Mouse (Mus musculus) erythroblast, adult 5-6 weeks (primary cell): ENCODE results near the gene D930048N14Rik. TPM values are rescaled to one million over a fixed set of nuclear protein-coding genes. Genes with fewer than 3 reads are reported as not detected.
"Not testable (repeated sequence)": the region's sequence is repeated elsewhere in the genome, so short reads cannot be mapped to it uniquely, and the experiment has no call there.

Experiments
- ATAC-seq: replicated peaks from 2 replicates; pipeline ENCODE4 v1.8.0; 2016; ENCODE audit warnings: moderate number of reproducible peaks, mild to moderate bottlenecking, moderate TSS enrichment, inconsistent platforms; ENCODE audit not compliant: poor library complexity, low FRiP score, severe bottlenecking
- total RNA-seq, 2 experiments: library from RNA; stranded (forward) in 1 of 2; stranded (reverse) in 1 of 2; fragments of 150-400 nt in 1 of 2; fragments of 200-764, 138-1000 nt in 1 of 2; gene quantifications; 2 replicates each; pipeline versions ENCODE4 v1.2.3 to v1.2.4; 2015 to 2017; ENCODE audit warnings: low replicate concordance in 2 of 2

D930048N14Rik gene
- total RNA-seq, 2 experiments from 2014 or later = not detected

DNA sequence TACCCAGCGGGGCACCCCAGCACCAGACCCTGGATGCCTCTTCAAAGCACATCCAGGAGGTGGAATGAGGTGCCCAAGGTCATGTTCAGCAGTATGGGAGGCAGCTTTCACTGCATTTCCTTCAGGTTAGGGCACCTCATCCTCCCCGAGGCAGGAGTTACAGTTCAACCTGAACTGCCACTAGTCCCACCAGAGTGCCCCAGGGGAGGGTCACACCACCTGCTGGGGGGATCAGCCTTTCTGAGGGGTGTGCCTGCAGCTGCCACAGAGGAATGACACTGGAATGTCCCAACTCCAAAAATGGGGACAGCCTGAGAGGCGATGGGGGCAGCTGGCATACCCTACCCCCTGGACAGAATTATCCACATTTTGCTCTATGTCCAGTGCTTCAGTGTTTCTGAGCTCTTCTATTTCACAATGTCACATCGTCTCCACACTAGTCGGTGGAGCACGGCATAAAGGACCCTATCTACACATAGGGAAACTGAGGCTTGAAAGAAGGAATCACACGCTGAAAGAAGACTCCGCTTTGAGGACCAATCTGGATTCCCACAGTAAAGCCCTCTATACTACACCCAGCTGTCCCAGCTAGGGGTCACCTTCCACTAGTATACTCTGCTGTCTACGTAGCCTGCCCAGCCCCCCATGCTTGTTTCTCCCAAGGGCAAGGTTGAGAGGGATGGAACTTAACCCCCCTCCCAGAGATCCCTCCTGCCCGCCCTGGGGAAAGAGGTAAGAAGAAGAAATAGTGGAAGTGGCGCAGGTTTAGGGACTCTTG, 1.5 kb upstream of the D930048N14Rik start:
- no peak for ATAC-seq

DNA sequence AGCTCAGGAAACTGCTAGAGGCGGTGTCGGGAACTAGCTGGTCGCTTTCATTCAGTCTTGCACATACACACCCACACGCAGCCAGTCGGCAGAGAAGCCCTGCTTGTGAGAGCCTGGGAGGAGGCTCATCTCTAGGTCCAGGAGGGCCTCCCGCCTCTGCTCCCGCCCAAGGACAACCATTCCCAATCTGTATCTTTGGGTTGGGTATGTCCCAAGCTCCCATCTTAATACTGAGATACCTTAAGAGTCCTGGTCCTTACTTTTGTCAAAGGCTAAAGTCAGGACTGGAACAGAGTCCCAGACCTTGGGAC, 910 bp upstream of the D930048N14Rik start:
- ATAC-seq = no peak

GRCm38 (mm10) chr11:51650261-51650660, 493 bp upstream of the D930048N14Rik start:
- no peak for ATAC-seq

GRCm38 (mm10) chr11:51652889-51653418, 2.2 kb downstream of the D930048N14Rik start:
- no peak for ATAC-seq

GRCm38 (mm10) chr11:51653736-51654135, 3.0 kb downstream of the D930048N14Rik start:
- ATAC-seq = no peak

GRCm38 (mm10) chr11:51654891-51655290, 4.1 kb downstream of the D930048N14Rik start:
- ATAC-seq = no peak

DNA sequence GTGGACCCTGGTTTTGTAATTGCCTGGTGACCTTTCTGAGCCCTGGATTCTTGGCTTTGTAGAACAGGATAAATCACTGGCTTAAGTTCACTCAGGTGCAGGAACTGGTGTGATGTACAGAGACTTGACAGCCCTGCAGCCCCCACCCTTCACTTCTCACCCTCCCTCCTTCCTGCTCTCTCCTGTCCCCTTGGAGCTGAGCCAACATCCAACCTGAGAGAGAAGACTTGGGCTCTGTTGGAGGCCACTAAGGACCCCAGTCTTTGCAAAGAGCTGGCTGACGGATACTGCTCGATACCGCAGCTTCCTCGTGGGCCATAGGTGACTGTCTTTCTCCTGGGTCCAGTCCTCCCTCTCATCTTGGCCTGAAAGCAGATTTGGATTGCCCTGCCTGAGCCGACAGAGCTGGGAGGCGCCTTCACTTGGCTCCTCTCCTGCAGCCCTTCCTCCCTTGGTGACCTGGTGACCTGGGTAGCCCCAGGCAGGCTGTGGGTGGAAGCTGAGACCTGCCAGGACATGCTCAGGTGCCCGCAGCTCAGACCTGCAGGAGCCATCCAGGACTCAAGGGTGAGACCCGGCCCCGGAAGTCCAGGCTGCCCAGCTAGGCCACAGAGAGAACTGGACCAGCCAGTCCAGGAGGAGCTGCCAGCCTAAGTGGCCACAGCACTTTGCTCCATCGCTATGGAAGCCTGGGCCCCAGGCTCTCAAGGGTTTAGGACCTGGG, 6.2 kb downstream of the D930048N14Rik start:
- ATAC-seq = no peak

DNA sequence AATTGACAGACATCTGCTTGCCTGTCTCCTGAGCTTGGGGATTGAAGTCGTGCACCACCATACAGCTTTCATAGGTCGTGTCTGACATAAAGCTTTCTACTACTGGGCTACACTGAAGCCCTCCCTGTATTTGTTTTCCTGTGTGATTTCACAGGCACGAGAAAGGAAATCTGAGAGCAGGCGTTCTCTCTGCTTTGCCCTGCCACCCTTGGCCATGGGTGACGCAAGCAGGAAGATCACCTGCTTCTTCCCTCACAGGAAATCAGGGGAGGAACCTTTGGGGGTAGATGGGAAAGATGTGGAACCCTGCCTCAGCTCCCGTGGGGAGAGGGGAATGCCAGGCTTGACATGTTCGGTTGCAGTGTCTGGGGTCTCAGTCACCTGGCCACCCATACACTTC, 7.5 kb downstream of the D930048N14Rik start:
- ATAC-seq = no peak

GRCm38 (mm10) chr11:51658705-51659104, 8.0 kb downstream of the D930048N14Rik start:
- ATAC-seq = peak; percentile 83

- ATAC-seq = no peak
These were observed 11.2 kb downstream of the D930048N14Rik start for GRCm38 (mm10) chr11:51661867-51662365.

DNA sequence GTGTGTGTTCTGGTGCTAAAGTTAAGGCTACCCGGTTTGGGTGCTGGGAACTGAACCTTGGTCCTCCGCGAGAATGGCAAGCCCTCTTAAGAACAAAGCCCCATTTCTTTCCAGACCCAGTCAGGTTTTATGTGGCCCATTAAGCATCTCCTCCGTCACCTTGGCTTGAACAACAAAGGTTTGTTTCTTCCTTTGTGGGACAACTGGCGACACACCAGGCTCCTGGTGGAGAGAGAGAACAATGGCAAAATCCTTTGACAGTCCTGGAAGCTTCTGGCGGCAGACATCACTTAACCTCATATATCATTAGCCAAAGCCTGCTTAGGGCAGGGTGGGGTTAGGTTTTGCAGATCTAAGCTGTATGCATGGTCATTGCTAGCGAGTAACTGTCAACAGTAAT, 11.9 kb downstream of the D930048N14Rik start:
- no peak for ATAC-seq

DNA sequence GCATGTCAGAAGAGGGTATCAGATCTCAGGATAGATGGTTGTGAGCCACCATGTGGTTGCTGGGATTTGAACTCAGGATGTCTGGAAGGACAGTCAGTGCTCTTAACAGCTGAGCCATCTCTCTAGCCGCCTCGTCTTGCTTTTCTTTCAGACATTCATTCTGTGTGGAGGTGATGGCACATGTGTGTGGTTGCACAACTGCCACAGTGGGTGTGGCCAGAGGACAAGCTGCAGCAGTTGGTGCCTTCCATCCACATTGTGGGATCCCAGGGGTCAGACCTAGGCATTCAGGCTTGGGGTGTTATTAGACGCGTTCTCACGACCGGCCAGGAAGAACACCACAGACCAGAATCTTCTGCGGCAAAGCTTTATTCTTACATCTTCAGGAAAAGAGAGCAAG, 14.0 kb downstream of the D930048N14Rik start:
- ATAC-seq = not testable (repeated sequence)

- no peak for ATAC-seq
These were observed 20.1 kb downstream of the D930048N14Rik start for GRCm38 (mm10) chr11:51670846-51671245.

GRCm38 (mm10) chr11:51671376-51671775, 20.6 kb downstream of the D930048N14Rik start:
- ATAC-seq = no peak; the same call in 1 of the 2 replicates

DNA sequence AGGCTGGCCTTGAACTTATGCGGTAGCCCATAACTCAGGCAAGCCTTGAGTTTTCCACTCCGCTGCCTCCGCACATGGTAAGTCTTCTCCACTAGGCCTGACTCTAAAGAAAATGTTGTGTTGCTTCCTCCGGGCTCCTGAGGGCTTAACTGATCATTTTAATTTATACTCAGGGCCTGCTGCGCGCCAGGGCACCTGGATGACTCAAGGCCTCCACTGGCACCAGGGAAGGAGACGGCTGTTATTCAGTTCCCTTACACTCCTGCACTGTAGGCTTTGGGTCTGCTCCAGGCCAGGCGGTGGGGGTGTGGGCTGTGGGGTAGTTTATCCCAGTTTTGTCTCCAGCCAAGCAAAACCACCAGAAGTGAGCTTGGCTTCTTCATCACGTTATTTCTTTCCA, 22.5 kb downstream of the D930048N14Rik start:
- no peak for ATAC-seq

DNA sequence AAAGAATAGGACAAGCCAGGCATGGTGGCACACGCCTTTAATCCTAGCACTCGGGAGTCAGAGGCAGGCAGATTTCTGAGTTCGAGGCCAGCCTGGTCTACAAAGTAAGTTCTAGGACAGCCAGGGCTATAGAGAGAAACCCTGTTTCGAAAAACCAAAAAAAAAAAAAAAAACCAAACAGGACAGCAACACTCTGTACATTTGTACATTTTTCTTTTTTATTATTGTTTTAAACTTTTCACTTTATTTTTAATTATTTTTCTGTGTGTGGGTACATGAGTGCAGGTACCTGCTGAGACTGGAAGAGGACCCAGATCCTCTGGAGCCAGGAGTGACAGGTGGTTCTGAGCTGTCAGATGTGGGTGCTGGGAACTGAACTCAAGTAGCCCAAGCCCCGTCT, 24.6 kb downstream of the D930048N14Rik start:
- no peak for ATAC-seq

GRCm38 (mm10) chr11:51677737-51678418, 27.1 kb downstream of the D930048N14Rik start:
- no peak for ATAC-seq

DNA sequence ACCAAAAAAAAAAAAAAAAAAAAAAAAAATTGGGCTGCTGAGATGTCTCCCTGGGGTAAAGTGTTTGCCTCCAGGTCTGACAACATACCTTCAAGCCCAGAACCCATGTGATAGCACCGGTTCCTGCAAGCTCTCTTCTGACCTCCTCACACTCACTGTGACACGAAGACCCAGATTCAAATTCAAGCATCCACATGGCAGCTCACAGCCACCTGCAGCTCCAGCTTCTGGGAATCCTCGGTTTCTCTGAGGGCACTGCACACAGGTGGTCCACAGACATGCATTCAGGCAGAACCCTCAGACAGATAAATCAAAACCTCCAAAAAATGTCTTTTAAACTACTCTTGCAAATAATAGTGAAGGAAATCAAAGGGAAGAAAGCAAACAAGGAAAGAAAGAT, 28.7 kb downstream of the D930048N14Rik start:
- no peak for ATAC-seq

DNA sequence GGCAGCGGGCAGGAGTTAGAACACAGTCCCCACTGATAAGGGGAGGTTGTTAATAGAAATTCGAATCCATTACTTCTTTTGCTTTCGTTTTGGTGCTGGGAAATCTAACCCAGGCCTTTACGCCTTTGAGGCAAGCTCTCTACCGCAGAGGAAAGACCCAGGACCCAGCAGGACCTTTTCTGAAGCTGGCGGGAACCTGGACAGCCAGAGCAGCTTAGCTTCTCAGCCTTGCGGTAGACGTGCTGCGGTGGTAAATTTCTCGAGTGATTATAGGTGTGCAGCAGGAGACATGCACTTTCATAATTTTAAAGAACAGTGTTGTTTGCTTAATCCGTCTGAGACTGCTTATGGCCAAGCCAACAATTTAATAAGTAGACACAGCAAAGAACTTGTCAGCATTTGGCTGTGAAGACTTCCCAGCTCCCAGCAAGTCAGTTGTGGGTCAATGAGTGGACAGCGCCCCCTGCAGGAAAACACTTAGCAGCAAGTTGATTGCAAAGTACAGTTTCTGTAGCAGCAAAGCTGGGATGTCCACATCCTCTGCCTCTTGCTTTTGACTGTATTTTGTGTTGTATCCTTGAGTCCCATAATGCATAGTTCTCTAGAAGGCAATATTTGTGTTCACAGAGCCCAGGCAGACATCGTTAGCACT, 30.7 kb downstream of the D930048N14Rik start:
- peak; percentile 91 for ATAC-seq

DNA sequence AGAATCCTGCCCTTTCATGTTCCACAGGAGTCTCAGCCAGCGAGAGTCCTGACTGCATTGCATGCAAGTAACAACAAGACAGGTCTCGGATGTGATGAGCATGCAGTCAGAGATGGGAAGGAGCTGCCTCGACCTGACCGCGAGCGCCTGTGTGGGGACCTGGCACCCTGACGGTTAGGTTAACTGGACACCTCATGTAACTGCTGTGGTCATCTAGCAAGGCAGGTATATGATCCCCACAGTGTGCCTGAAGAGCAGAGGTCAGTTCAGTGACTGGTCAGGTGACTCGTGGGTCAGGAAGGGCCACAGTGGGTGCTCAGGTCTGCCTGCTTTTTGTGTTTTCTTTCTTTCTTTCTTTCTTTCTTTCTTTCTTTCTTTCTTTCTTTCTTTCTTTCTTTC, 31.2 kb downstream of the D930048N14Rik start:
- 0 out of 2 replicates have a peak, but pooled peaks have one; percentile 23 for ATAC-seq
